Mouse (Mus musculus) liver, embryonic 15.5 days (tissue): ENCODE measurements around the gene Glrx5. TPM values are rescaled to one million over a fixed set of nuclear protein-coding genes. Genes with fewer than 3 reads are reported as not detected.

ENCODE experiments used
- ATAC-seq: fragments of 200-750 bp; cut with Nextera tagmentation; 2 replicates; pipeline ENCODE4 v1.8.0; 2017; ENCODE audit warnings: moderate number of reproducible peaks, mild to moderate bottlenecking, moderate library complexity; ENCODE audit not compliant: insufficient read depth
- H3K27ac ChIP-seq: fragments of 300-500 bp; sonication (generic); replicated peaks from 2 replicates; pipeline ENCODE4 v1.5.1; 2015; ENCODE audit warnings: mild to moderate bottlenecking, inconsistent platforms
- H3K27me3 ChIP-seq: fragments of 300-500 bp; sonication (generic); 2 replicates; pipeline ENCODE4 v1.6.1; 2015; ENCODE audit warnings: mild to moderate bottlenecking, inconsistent platforms
- H3K36me3 ChIP-seq: fragments of 300-500 bp; sonication (generic); replicated peaks from 2 replicates; pipeline ENCODE4 v1.6.1; 2015; ENCODE audit warnings: moderate library complexity, mild to moderate bottlenecking, inconsistent platforms
- H3K4me1 ChIP-seq: fragments of 300-500 bp; sonication (generic); replicated peaks from 2 replicates; pipeline ENCODE4 v1.6.1; 2015; ENCODE audit warnings: inconsistent platforms
- H3K4me2 ChIP-seq: fragments of 300-500 bp; sonication (generic); 2 replicates; pipeline ENCODE4 v1.6.1; 2015; ENCODE audit warnings: moderate library complexity, mild to moderate bottlenecking, inconsistent platforms
- H3K4me3 ChIP-seq: fragments of 300-500 bp; sonication (generic); replicated peaks from 2 replicates; pipeline ENCODE4 v1.5.1; 2015; ENCODE audit warnings: mild to moderate bottlenecking, inconsistent platforms
- H3K9ac ChIP-seq: fragments of 300-500 bp; sonication (generic); 2 replicates; pipeline ENCODE4 v1.6.1; 2015; ENCODE audit warnings: moderate library complexity, mild to moderate bottlenecking, inconsistent platforms
- H3K9me3 ChIP-seq: fragments of 300-500 bp; sonication (generic); replicated peaks from 2 replicates; pipeline ENCODE4 v1.6.1; 2016; ENCODE audit warnings: inconsistent platforms
- WGBS: fragments of 180-500 bp; shearing (Covaris S2); methylation state at CpG from one replicate; pipeline ENCODE4 v1.1.7; 2015; ENCODE audit warnings: mixed read lengths; ENCODE audit not compliant: insufficient replicate concordance; 5-methylcytosine and 5-hydroxymethylcytosine counted together
- polyA plus RNA-seq: library from polyadenylated mRNA; unstranded; fragments of >200 nt; fragmentation: Nextera tagmentation; extraction: Ambion mirVana; gene quantifications from 2 replicates; pipeline ENCODE4 v1.2.1, GENCODE M21; 2015

Gene Glrx5
- polyA plus RNA-seq, 1 experiment from 2014 or later, result 514 TPM

- under 1% methylated on average over 37 of the region's 37 CpGs for WGBS
- Histone ChIP-seq H3K4me2 (peak overlapping the region; percentile 89), H3K27ac (peak overlapping the region; percentile 100), H3K4me3 (peak overlapping the region; percentile 93), H3K9ac (peak overlapping the region; percentile 83), H3K4me1 (peaks cover 74% of the 10 kb centered on the region), H3K27me3 (no peaks in the 10 kb centered on the region), H3K36me3 (peaks cover 37% of the 10 kb centered on the region), H3K9me3 (no peaks in the 10 kb centered on the region)
- no peak for ATAC-seq
Measured at GRCm38 (mm10) chr12:105031081-105032058, 1.1 kb upstream of the Glrx5 start.

- peak overlapping the region; percentile 98 for H3K9ac ChIP-seq
- H3K27me3 ChIP-seq, result no peaks in the 10 kb centered on the region
- peak; percentile 1 for ATAC-seq
- peaks cover 52% of the 10 kb centered on the region for H3K36me3 ChIP-seq
- no peaks in the 10 kb centered on the region for H3K9me3 ChIP-seq
- peaks cover 79% of the 10 kb centered on the region for H3K4me1 ChIP-seq
- H3K27ac ChIP-seq, result peak overlapping the region; percentile 98
- WGBS, result under 1% methylated on average over 45 of the region's 45 CpGs
- H3K4me2 ChIP-seq, result peak overlapping the region; percentile 82
- peak overlapping the region; percentile 93 for H3K4me3 ChIP-seq
Measured at GRCm38 (mm10) chr12:105032832-105033775, 616 bp downstream of the Glrx5 start.

- no peaks in the 10 kb centered on the region for H3K9me3 ChIP-seq
- peak overlapping the region; percentile 98 for H3K9ac ChIP-seq
- H3K4me2 ChIP-seq, result peak overlapping the region; percentile 82
- peak; percentile 40 for ATAC-seq
- peaks cover 52% of the 10 kb centered on the region for H3K36me3 ChIP-seq
- 13% methylated on average over 14 of the region's 14 CpGs for WGBS
- peaks cover 79% of the 10 kb centered on the region for H3K4me1 ChIP-seq
- no peaks in the 10 kb centered on the region for H3K27me3 ChIP-seq
- H3K4me3 ChIP-seq, result peak overlapping the region; percentile 93
- H3K27ac ChIP-seq, result peak overlapping the region; percentile 98
Measured at GRCm38 (mm10) chr12:105034130-105034769, 1.8 kb downstream of the Glrx5 start.

- Histone ChIP-seq H3K4me2 (peak overlapping the region; percentile 82), H3K9me3 (no peaks in the 10 kb centered on the region), H3K36me3 (peaks cover 73% of the 10 kb centered on the region), H3K4me1 (peaks cover 82% of the 10 kb centered on the region), H3K9ac (peak overlapping the region; percentile 98), H3K27me3 (no peaks in the 10 kb centered on the region), H3K27ac (peak overlapping the region; percentile 98), H3K4me3 (peak overlapping the region; percentile 93)
- ATAC-seq, result no peak
- 62% methylated on average over 11 of the region's 11 CpGs for WGBS
Measured at GRCm38 (mm10) chr12:105038211-105038610, 5.7 kb downstream of the Glrx5 start.

GRCm38 (mm10) chr12:105038918-105039317, 6.4 kb downstream of the Glrx5 start:
- Histone ChIP-seq H3K36me3 (peaks cover 80% of the 10 kb centered on the region), H3K27ac (peak overlapping the region; percentile 98), H3K27me3 (no peaks in the 10 kb centered on the region), H3K9ac (peak overlapping the region; percentile 98), H3K9me3 (no peaks in the 10 kb centered on the region), H3K4me2 (peak overlapping the region; percentile 82), H3K4me3 (peak overlapping the region; percentile 93), H3K4me1 (peaks cover 77% of the 10 kb centered on the region)
- peak; percentile 91 for ATAC-seq
- WGBS, result 19% methylated on average over 7 of the region's 7 CpGs

GRCm38 (mm10) chr12:105039578-105040289, 7.2 kb downstream of the Glrx5 start:
- peak overlapping the region; percentile 93 for H3K4me3 ChIP-seq
- H3K4me1 ChIP-seq, result peaks cover 75% of the 10 kb centered on the region
- peak; percentile 73 for ATAC-seq
- H3K27ac ChIP-seq, result peak overlapping the region; percentile 98
- H3K9ac ChIP-seq, result peak overlapping the region; percentile 55
- peak overlapping the region; percentile 82 for H3K4me2 ChIP-seq
- H3K9me3 ChIP-seq, result no peaks in the 10 kb centered on the region
- H3K27me3 ChIP-seq, result no peaks in the 10 kb centered on the region
- WGBS, result 38% methylated on average over 12 of the region's 12 CpGs
- peaks cover 87% of the 10 kb centered on the region for H3K36me3 ChIP-seq

- Histone ChIP-seq H3K36me3 (peaks cover 88% of the 10 kb centered on the region), H3K27me3 (no peaks in the 10 kb centered on the region), H3K4me2 (peak overlapping the region; percentile 82), H3K9ac (no peak overlapping the region; the same call in 1 of the 2 replicates), H3K4me3 (peak overlapping the region; percentile 12; the same call in 1 of the 2 replicates), H3K4me1 (peaks cover 70% of the 10 kb centered on the region), H3K9me3 (no peaks in the 10 kb centered on the region), H3K27ac (peak overlapping the region; percentile 98)
- WGBS, result 76% methylated on average over 7 of the region's 7 CpGs
- no peak for ATAC-seq
Measured at GRCm38 (mm10) chr12:105040950-105041349, 8.5 kb downstream of the Glrx5 start.

GRCm38 (mm10) chr12:105043081-105043480, 10.6 kb downstream of the Glrx5 start:
- 0 out of 2 replicates have a peak overlapping the region, but pooled peaks have one; percentile 4 for H3K27ac ChIP-seq

GRCm38 (mm10) chr12:105044775-105045174, 12.3 kb downstream of the Glrx5 start:
- peaks cover 47% of the 10 kb centered on the region for H3K4me1 ChIP-seq
- 0 out of 2 replicates have a peak overlapping the region, but pooled peaks have one; percentile 11 for H3K27ac ChIP-seq
- no peak overlapping the region for H3K9ac ChIP-seq
- no peaks in the 10 kb centered on the region for H3K9me3 ChIP-seq
- ATAC-seq, result no peak
- no peaks in the 10 kb centered on the region for H3K27me3 ChIP-seq
- 87% methylated on average over 9 of the region's 9 CpGs for WGBS
- peaks cover 80% of the 10 kb centered on the region for H3K36me3 ChIP-seq
- no peak overlapping the region for H3K4me3 ChIP-seq
- H3K4me2 ChIP-seq, result no peak overlapping the region

More at GRCm38 (mm10) chr12:105043081-105043480, 10.6 kb downstream of the Glrx5 start:
- WGBS, result 82% methylated on average over 5 of the region's 5 CpGs
- no peaks in the 10 kb centered on the region for H3K9me3 ChIP-seq
- no peaks in the 10 kb centered on the region for H3K27me3 ChIP-seq
- no peak for ATAC-seq
- peaks cover 52% of the 10 kb centered on the region for H3K4me1 ChIP-seq
- H3K36me3 ChIP-seq, result peaks cover 83% of the 10 kb centered on the region
- no peak overlapping the region for H3K4me3 ChIP-seq
- no peak overlapping the region for H3K9ac ChIP-seq
- H3K4me2 ChIP-seq, result no peak overlapping the region
